Comparison of ENCODE assay signal across 28 mouse cellular contexts in the genomic region with DNA sequence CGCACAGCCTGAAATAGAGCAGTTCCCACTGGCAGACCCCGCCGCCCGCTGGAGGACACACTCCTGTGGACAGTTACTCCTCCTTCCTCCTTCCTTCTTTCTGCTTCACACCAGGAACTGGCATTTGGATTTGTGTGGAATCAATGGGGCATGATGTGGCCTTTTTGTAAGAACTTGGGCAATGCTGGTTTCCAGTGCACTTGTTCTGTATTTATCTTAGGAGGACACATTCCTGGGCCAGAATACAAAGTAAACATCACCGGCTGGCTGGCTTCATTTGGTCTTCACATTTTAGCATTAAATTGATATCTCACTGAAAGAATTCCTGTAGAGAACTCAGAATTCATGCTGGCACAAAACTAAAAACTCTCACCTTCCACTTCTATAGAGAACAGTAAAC.
DNase-seq lines count a peak whose midpoint lies in the region; ATAC-seq and TF ChIP-seq lines count a peak whose summit lies in the region.
"Had no signal": no experiment of that assay in that cellular context is flagged by ENCODE, and none has a peak within 500 bp of the region (broad histone marks: within the 10 kb centered on the region; RNA-seq: fewer than 3 reads in every experiment).

No protein-coding gene starts in this region.

- in situ Hi-C loops in Patski (cut with MboI; ENCODE audit: low pct_unique_long_range_greater_than_20kb) = no loop called here

- 72% methylated on average over 5 of the region's 5 CpGs for WGBS in lung, embryonic 14.5 days

- H3K9me3 ChIP-seq in lung, embryonic 14.5 days (ENCODE audit: low read depth, low read length) = no peaks in the 10 kb centered on the region
- H3K9me3 ChIP-seq: embryonic facial prominence, embryonic 10.5 days; embryonic facial prominence, embryonic 15.5 days; forebrain, embryonic 12.5 days; hindbrain, embryonic 13.5 days; midbrain, embryonic 13.5 days; neural tube, embryonic 13.5 days had no signal

- DNase-seq in kidney, postnatal 4 days = peak; percentile 5 to 8
- DNase-seq in kidney, adult 18-20 months = no peak
- no peak for DNase-seq in Patski (ENCODE audit: low read depth, low spot score)
- DNase-seq in lung, embryonic 14.5 days = peak; percentile 83
- peak; percentile 62 for DNase-seq in lung, postnatal 25 days (ENCODE audit: low spot score)
- no peak for DNase-seq in urinary bladder, postnatal 10 days (ENCODE audit: low spot score)
- no peak for DNase-seq in urinary bladder, postnatal 14 days (ENCODE audit: low spot score)
- DNase-seq: adrenal gland, adult 2 months; cerebellum, adult 8-10 months; cerebellum, postnatal 25 days; forebrain, postnatal 0 days; gastrocnemius, postnatal 36 days; heart, postnatal 36 days; retina, postnatal 1 day; right cerebral cortex, postnatal 14 days; thymus, postnatal 14 days had no signal

- H3K27me3 ChIP-seq in Patski = no peaks in the 10 kb centered on the region
- no peaks in the 10 kb centered on the region for H3K27me3 ChIP-seq in lung, embryonic 14.5 days (ENCODE audit: insufficient read depth, low read length)
- H3K27me3 ChIP-seq: embryonic facial prominence, embryonic 15.5 days; forebrain, embryonic 12.5 days; hindbrain, embryonic 13.5 days; midbrain, embryonic 13.5 days; neural tube, embryonic 13.5 days had no signal

- no peak for TF ChIP-seq CTCF in Patski (IDR thresholded peaks at IDR 0.05)
- no peak for TF ChIP-seq CTCF in lung, embryonic 14.5 days (IDR thresholded peaks at IDR 0.05; ENCODE audit: low read depth)

- H3K4me3 ChIP-seq in lung, embryonic 14.5 days (ENCODE audit: low read depth, low read length) = no peak overlapping the region
- H3K4me3 ChIP-seq: embryonic facial prominence, embryonic 10.5 days; embryonic facial prominence, embryonic 15.5 days; forebrain, embryonic 12.5 days; hindbrain, embryonic 13.5 days; midbrain, embryonic 13.5 days; neural tube, embryonic 13.5 days had no signal

- H3K27ac ChIP-seq in lung, embryonic 14.5 days (ENCODE audit: low read depth) = 0 out of 2 replicates have a peak overlapping the region, but pooled peaks have one; percentile 18
- H3K27ac ChIP-seq: embryonic facial prominence, embryonic 10.5 days; embryonic facial prominence, embryonic 15.5 days; forebrain, embryonic 12.5 days; hindbrain, embryonic 13.5 days; liver, embryonic 14.5 days; macrophage; midbrain, embryonic 13.5 days; neural tube, embryonic 13.5 days had no signal

- H3K9ac ChIP-seq in lung, embryonic 14.5 days = no peak overlapping the region
- H3K9ac ChIP-seq: embryonic facial prominence, embryonic 15.5 days; forebrain, embryonic 12.5 days; forebrain, postnatal 0 days; hindbrain, embryonic 13.5 days; liver, embryonic 14.5 days; midbrain, embryonic 13.5 days; neural tube, embryonic 13.5 days had no signal

- H3K4me2 ChIP-seq in lung, embryonic 14.5 days = no peak overlapping the region
- H3K4me2 ChIP-seq: embryonic facial prominence, embryonic 15.5 days; forebrain, embryonic 12.5 days; heart, embryonic 11.5 days; hindbrain, embryonic 13.5 days; midbrain, embryonic 13.5 days; neural tube, embryonic 13.5 days had no signal

- CTCF ChIA-PET in Patski (lab: Charles Lee) = no interaction called here

- no peaks in the 10 kb centered on the region for H3K36me3 ChIP-seq in lung, embryonic 14.5 days (ENCODE audit: insufficient read depth)
- H3K36me3 ChIP-seq: embryonic facial prominence, embryonic 10.5 days; embryonic facial prominence, embryonic 15.5 days; forebrain, embryonic 12.5 days; hindbrain, embryonic 13.5 days; midbrain, embryonic 13.5 days; neural tube, embryonic 13.5 days had no signal

- POLR2A ChIA-PET in Patski (lab: Charles Lee) = no interaction called here

- H3K4me1 ChIP-seq in lung, embryonic 14.5 days (ENCODE audit: insufficient read depth) = peaks cover 14% of the 10 kb centered on the region
- H3K4me1 ChIP-seq: embryonic facial prominence, embryonic 10.5 days; embryonic facial prominence, embryonic 15.5 days; midbrain, embryonic 13.5 days had no signal

- peak; percentile 35 for ATAC-seq in Patski
- ATAC-seq in lung, embryonic 14.5 days (ENCODE audit: insufficient read depth) = peak; percentile 28; the same call in 1 of the 2 replicates
- ATAC-seq: activated CD4-positive, CD25-positive, alpha-beta regulatory T cell, adult 4 months; CD4-positive, CD25-positive, alpha-beta regulatory T cell, adult 4 months; forebrain, postnatal 0 days; intestine, embryonic 16.5 days; midbrain, embryonic 13.5 days had no signal

Comparison
In these comparisons a context has a peak if more than half of its experiments do, and no peak if none do; other contexts are left out.
1. DNase-seq: peak in kidney, postnatal 4 days (2 of 2), lung, embryonic 14.5 days (single experiment) and lung, postnatal 25 days (single experiment); none in kidney, adult 18-20 months (single experiment), Patski (single experiment), urinary bladder, postnatal 10 days (single experiment) and urinary bladder, postnatal 14 days (single experiment).